ENCODE assay signal across 16 mouse cellular contexts in the genomic region with DNA sequence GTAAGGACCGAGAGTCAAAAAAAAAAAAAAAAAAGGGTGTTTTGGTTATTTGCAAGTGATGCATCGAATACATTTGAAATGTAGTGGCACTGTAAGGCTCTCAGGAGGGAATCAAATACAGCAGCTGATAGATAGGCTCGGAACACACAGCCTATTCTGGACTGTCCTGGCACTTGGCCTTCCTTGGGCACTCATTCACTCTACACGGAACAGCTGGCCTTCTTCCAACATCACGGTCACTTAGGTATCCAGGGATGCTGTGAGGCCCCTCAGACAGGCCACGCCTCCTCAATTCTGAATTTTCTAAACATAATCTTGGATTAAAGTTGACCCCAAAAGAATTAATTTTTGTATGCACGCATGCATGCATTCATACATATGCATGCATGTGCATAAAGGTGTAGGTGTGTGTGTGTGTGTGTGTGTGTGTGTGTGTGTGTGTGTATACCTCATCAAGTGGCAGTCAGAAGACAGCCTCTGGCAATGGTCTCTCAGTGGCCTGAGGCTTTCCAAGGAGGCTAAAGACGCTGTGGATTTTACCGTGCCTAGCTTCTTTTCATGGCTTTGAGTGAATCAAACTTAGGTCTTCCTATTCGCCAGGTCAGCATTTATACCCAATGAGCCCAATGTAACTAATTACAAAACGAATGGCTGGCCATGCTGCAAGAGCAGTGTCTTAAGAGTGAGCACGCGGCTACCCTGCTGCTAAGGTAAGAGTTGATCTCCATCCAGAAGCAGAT.
DNase-seq lines count a peak whose midpoint lies in the region; ATAC-seq and TF ChIP-seq lines count a peak whose summit lies in the region.
"Had no signal": no experiment of that assay in that cellular context is flagged by ENCODE, and none has a peak within 500 bp of the region (broad histone marks: within the 10 kb centered on the region; RNA-seq: fewer than 3 reads in every experiment).

No protein-coding gene starts in this region.

- H3K9me3 ChIP-seq in hindbrain, embryonic 12.5 days (replicated peaks) = no peaks in the 10 kb centered on the region
- H3K9me3 ChIP-seq in hindbrain, embryonic 11.5 days (ENCODE audit: control insufficient read depth, low read length) = no peaks in the 10 kb centered on the region
- H3K9me3 ChIP-seq in midbrain, embryonic 15.5 days = no peaks in the 10 kb centered on the region
- H3K9me3 ChIP-seq: heart, embryonic 15.5 days; lung, embryonic 15.5 days had no signal

- peaks cover 7% of the 10 kb centered on the region; the same call in 1 of the 2 replicates for H3K4me1 ChIP-seq in hindbrain, embryonic 12.5 days
- no peaks in the 10 kb centered on the region for H3K4me1 ChIP-seq in hindbrain, embryonic 11.5 days (replicated peaks; ENCODE audit: control insufficient read depth, insufficient read depth, low read length)
- H3K4me1 ChIP-seq in midbrain, embryonic 15.5 days = 0 out of 2 replicates have a peak, but pooled peaks cover 10% of the 10 kb centered on the region
- H3K4me1 ChIP-seq: lung, embryonic 15.5 days had no signal

- WGBS in hindbrain, embryonic 12.5 days = 78% methylated on average over 13 of the region's 13 CpGs
- 89% methylated on average over 13 of the region's 13 CpGs for WGBS in hindbrain, embryonic 11.5 days
- 45% methylated on average over 13 of the region's 13 CpGs for WGBS in midbrain, embryonic 15.5 days

- TF ChIP-seq CTCF in brain, embryonic 14.5 days (IDR thresholded peaks at IDR 0.05; ENCODE audit: borderline replicate concordance, extremely low read depth, insufficient read depth, insufficient read length) = no peak

- no peak overlapping the region for H3K27ac ChIP-seq in hindbrain, embryonic 12.5 days
- H3K27ac ChIP-seq in hindbrain, embryonic 11.5 days (ENCODE audit: low read depth, low read length) = no peak overlapping the region
- H3K27ac ChIP-seq in midbrain, embryonic 15.5 days = no peak overlapping the region
- H3K27ac ChIP-seq: heart, embryonic 15.5 days; layer of hippocampus, adult 2 months; lung, embryonic 15.5 days had no signal

- H3K9ac ChIP-seq in hindbrain, embryonic 12.5 days = no peak overlapping the region
- H3K9ac ChIP-seq in hindbrain, embryonic 11.5 days (ENCODE audit: low read depth, low read length) = no peak overlapping the region
- no peak overlapping the region for H3K9ac ChIP-seq in midbrain, embryonic 15.5 days
- H3K9ac ChIP-seq: heart, embryonic 15.5 days; lung, embryonic 15.5 days had no signal

- ATAC-seq in hindbrain, embryonic 12.5 days (ENCODE audit: low FRiP score) = 0 out of 2 replicates have a peak, but pooled peaks have one; percentile 55
- ATAC-seq in hindbrain, embryonic 11.5 days (ENCODE audit: low FRiP score) = no peak
- ATAC-seq in midbrain, embryonic 15.5 days (replicated peaks) = peak; percentile 45
- no peak for ATAC-seq in CD4-positive, CD25-positive, alpha-beta regulatory T cell, adult 4 months

- TF ChIP-seq POLR2A in brain, embryonic 14.5 days (IDR thresholded peaks at IDR 0.05; ENCODE audit: borderline replicate concordance, extremely low read depth, insufficient read depth, insufficient read length, poor library complexity, severe bottlenecking) = no peak

- H3K4me3 ChIP-seq in hindbrain, embryonic 12.5 days = no peak overlapping the region
- H3K4me3 ChIP-seq in hindbrain, embryonic 11.5 days (ENCODE audit: low read depth, low read length) = no peak overlapping the region
- H3K4me3 ChIP-seq in midbrain, embryonic 15.5 days = no peak overlapping the region
- H3K4me3 ChIP-seq: heart, embryonic 15.5 days; layer of hippocampus, adult 2 months; lung, embryonic 15.5 days had no signal

- H3K4me2 ChIP-seq in hindbrain, embryonic 12.5 days (replicated peaks) = no peak overlapping the region
- H3K4me2 ChIP-seq in hindbrain, embryonic 11.5 days (replicated peaks; ENCODE audit: low read depth, low read length) = no peak overlapping the region
- no peak overlapping the region for H3K4me2 ChIP-seq in midbrain, embryonic 15.5 days
- H3K4me2 ChIP-seq: heart, embryonic 15.5 days; lung, embryonic 15.5 days had no signal

- DNase-seq in cerebellum, postnatal 14 days = peak; percentile 42 to 46
- no peak for DNase-seq in cerebellum, adult 9-10 months
- DNase-seq in hindbrain, embryonic 11.5 days (ENCODE audit: low spot score) = no peak
- DNase-seq in brain, embryonic 14.5 days (ENCODE audit: low read depth) = peak; percentile 76
- no peak for DNase-seq in kidney, postnatal 25 days
- DNase-seq: adrenal gland, postnatal 10 days; cerebellum, postnatal 36 days; kidney, adult 18-20 months; right cerebral cortex, postnatal 4 days; thymus, adult 2 months had no signal

- no peaks in the 10 kb centered on the region for H3K27me3 ChIP-seq in hindbrain, embryonic 12.5 days
- H3K27me3 ChIP-seq in hindbrain, embryonic 11.5 days (ENCODE audit: control insufficient read depth, insufficient read depth, low read length) = no peaks in the 10 kb centered on the region
- no peaks in the 10 kb centered on the region for H3K27me3 ChIP-seq in midbrain, embryonic 15.5 days (replicated peaks)
- H3K27me3 ChIP-seq: heart, embryonic 15.5 days; lung, embryonic 15.5 days had no signal

- H3K36me3 ChIP-seq in hindbrain, embryonic 12.5 days = peaks cover 32% of the 10 kb centered on the region
- H3K36me3 ChIP-seq in hindbrain, embryonic 11.5 days (ENCODE audit: control insufficient read depth, insufficient read depth, low read length) = peaks cover 9% of the 10 kb centered on the region
- H3K36me3 ChIP-seq in midbrain, embryonic 15.5 days (replicated peaks) = peaks cover 29% of the 10 kb centered on the region

Comparison
In these comparisons a context has a peak if more than half of its experiments do, and no peak if none do; other contexts are left out.
1. DNase-seq: peak in cerebellum, postnatal 14 days (2 of 2) and brain, embryonic 14.5 days (single experiment); none in cerebellum, adult 9-10 months (single experiment), hindbrain, embryonic 11.5 days (single experiment) and kidney, postnatal 25 days (0 of 2).
2. ATAC-seq: peak in hindbrain, embryonic 12.5 days (single experiment) and midbrain, embryonic 15.5 days (single experiment); none in hindbrain, embryonic 11.5 days (single experiment) and CD4-positive, CD25-positive, alpha-beta regulatory T cell, adult 4 months (single experiment).